Mouse (Mus musculus) embryonic fibroblast, embryonic 13.5 days (primary cell): ENCODE results near the gene Dnajc1.

Experiments
- CTCF ChIP-seq: IDR thresholded peaks from 2 replicates; pipeline ENCODE4 v1.5.1; 2011; ENCODE audit warnings: mild to moderate bottlenecking, control low read depth, low read length, moderate library complexity, borderline replicate concordance; ENCODE audit not compliant: insufficient read depth
- POLR2A ChIP-seq: IDR thresholded peaks from 2 replicates; pipeline ENCODE4 v1.6.1; 2011; ENCODE audit warnings: low read depth, mild to moderate bottlenecking, control low read depth, low read length, moderate library complexity

- TF ChIP-seq CTCF (no peak), POLR2A (no peak)
These were observed 82.1 kb downstream of the Dnajc1 start for GRCm38 (mm10) chr2:18310261-18311104.
